Mouse (Mus musculus) heart, postnatal 0 days (tissue): ENCODE results near the gene Jarid2. TPM values are rescaled to one million over a fixed set of nuclear protein-coding genes. Genes with fewer than 3 reads are reported as not detected.
A peak's percentile ranks its signal among the peaks of the same experiment; 100 is the strongest.

Source experiments
- ATAC-seq: fragments of 200-750 bp; cut with Nextera tagmentation; 2 replicates; pipeline ENCODE4 v1.8.0; 2017; ENCODE audit warnings: low read depth, moderate number of reproducible peaks, moderate library complexity; ENCODE audit not compliant: insufficient read depth
- DNase-seq: peaks from one replicate; pipeline ENCODE4 v3.0.0-alpha.2; 2016; ENCODE audit warnings: low spot score
- H3K27ac ChIP-seq: fragments of 300-500 bp; sonication (generic); 2 replicates; pipeline ENCODE4 v1.5.1; 2014; ENCODE audit warnings: low read depth, mild to moderate bottlenecking
- H3K27me3 ChIP-seq: fragments of 300-500 bp; sonication (generic); 2 replicates; pipeline ENCODE4 v1.6.1; 2014; ENCODE audit warnings: low read length, mixed read lengths; ENCODE audit not compliant: control insufficient read depth, insufficient read depth
- H3K36me3 ChIP-seq: fragments of 300-500 bp; sonication (generic); replicated peaks from 2 replicates; pipeline ENCODE4 v1.6.1; 2014; ENCODE audit warnings: low read length, mixed read lengths; ENCODE audit not compliant: control insufficient read depth, insufficient read depth
- H3K4me1 ChIP-seq: fragments of 300-500 bp; sonication (generic); 2 replicates; pipeline ENCODE4 v1.6.1; 2014; ENCODE audit warnings: antibody characterized with exemption; ENCODE audit not compliant: control insufficient read depth, insufficient read depth
- H3K4me2 ChIP-seq: fragments of 300-500 bp; sonication (generic); 2 replicates; pipeline ENCODE4 v1.6.1; 2014; ENCODE audit warnings: low read depth, mild to moderate bottlenecking, low read length, moderate library complexity
- H3K4me3 ChIP-seq: fragments of 300-500 bp; sonication (generic); 2 replicates; pipeline ENCODE4 v1.5.1; 2014; ENCODE audit warnings: low read depth, low read length
- H3K9ac ChIP-seq: fragments of 300-500 bp; sonication (generic); replicated peaks from 2 replicates; pipeline ENCODE4 v1.6.1; 2014; ENCODE audit warnings: low read depth, low read length, mixed read lengths
- H3K9me3 ChIP-seq: fragments of 300-500 bp; sonication (generic); replicated peaks from 2 replicates; pipeline ENCODE4 v1.6.1; 2016; ENCODE audit warnings: low read length; ENCODE audit not compliant: control insufficient read depth
- CTCF ChIP-seq: IDR thresholded peaks from 2 replicates; pipeline ENCODE4 v1.5.1; 2016; ENCODE audit warnings: antibody characterized with exemption, control low read depth, low read depth
- EP300 ChIP-seq: IDR thresholded peaks from 2 replicates; pipeline ENCODE4 v1.6.1; 2016; ENCODE audit warnings: antibody characterized with exemption, low read depth
- WGBS: fragments of 180-500 bp; shearing (Covaris S2); extraction: QIAGEN DNeasy Blood & Tissue Kit; methylation state at CpG from one replicate; pipeline ENCODE4 v1.1.7; 2014; 5-methylcytosine and 5-hydroxymethylcytosine counted together
- polyA plus RNA-seq: library from polyadenylated mRNA; unstranded; fragments of >200 nt; fragmentation: Nextera tagmentation; extraction: Ambion mirVana; gene quantifications from 2 replicates; pipeline ENCODE4 v1.2.1, GENCODE M21; 2015
- total RNA-seq: library from RNA; depleted of rRNA; stranded (reverse); fragments of >200 nt; gene quantifications from 2 replicates; pipeline ENCODE4 v1.2.3, GENCODE M21; 2014; ENCODE audit warnings: low replicate concordance

The Jarid2 gene
- total and polyA plus RNA-seq, 2 experiments from 2014 or later = 10.2 to 17.7 TPM

- whole genome bisulfite sequencing = 70% methylated on average over 5 of the region's 5 CpGs
- H3K4me1 ChIP-seq = peaks cover 13% of the 10 kb centered on the region
- TF ChIP-seq CTCF = no peak
- no peak for TF ChIP-seq EP300
Observed at GRCm38 (mm10) chr13:44812381-44812780, 83.1 kb downstream of the Jarid2 start.

DNA sequence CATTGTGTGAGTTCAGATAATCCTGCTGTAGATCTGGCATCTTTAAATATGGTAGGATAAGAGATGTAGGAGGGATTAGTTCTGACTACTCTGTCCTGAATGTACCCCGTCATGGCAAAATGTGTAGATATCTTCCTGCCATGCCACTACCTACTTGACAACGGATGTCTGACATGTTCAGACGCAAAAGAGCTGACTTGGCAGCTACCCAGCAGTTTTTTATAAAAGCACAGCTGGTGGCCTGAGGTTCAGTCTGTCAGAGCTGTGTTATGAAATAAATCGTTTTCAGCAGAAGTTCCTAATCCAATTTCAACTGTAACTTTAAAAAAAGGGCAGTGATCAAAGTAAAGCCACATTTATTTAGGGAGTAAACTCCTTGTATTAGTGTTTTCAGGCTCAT lies 90.1 kb downstream of the Jarid2 start:
- peak overlapping the region; percentile 46; the same call in 1 of the 2 replicates for H3K27ac ChIP-seq
- H3K4me3 ChIP-seq = no peak overlapping the region
- WGBS = 4% methylated on average over 4 of the region's 4 CpGs
- TF ChIP-seq CTCF (no peak), EP300 (no peak)
- peak; percentile 44; the same call in 1 of the 2 replicates for ATAC-seq
- H3K36me3 ChIP-seq = no peaks in the 10 kb centered on the region
- H3K9me3 ChIP-seq = no peaks in the 10 kb centered on the region
- no peaks in the 10 kb centered on the region for H3K27me3 ChIP-seq
- peak overlapping the region; percentile 33 for H3K4me2 ChIP-seq
- H3K4me1 ChIP-seq = peaks cover 52% of the 10 kb centered on the region
- DNase-seq = peak; percentile 88
- H3K9ac ChIP-seq = no peak overlapping the region

More at GRCm38 (mm10) chr13:44812381-44812780, 83.1 kb downstream of the Jarid2 start:
- Histone ChIP-seq H3K27me3 (no peaks in the 10 kb centered on the region), H3K4me2 (no peak overlapping the region), H3K36me3 (no peaks in the 10 kb centered on the region), H3K9me3 (no peaks in the 10 kb centered on the region), H3K27ac (no peak overlapping the region), H3K4me3 (no peak overlapping the region), H3K9ac (no peak overlapping the region)
- DNase-seq (no peak), ATAC-seq (no peak)

DNA sequence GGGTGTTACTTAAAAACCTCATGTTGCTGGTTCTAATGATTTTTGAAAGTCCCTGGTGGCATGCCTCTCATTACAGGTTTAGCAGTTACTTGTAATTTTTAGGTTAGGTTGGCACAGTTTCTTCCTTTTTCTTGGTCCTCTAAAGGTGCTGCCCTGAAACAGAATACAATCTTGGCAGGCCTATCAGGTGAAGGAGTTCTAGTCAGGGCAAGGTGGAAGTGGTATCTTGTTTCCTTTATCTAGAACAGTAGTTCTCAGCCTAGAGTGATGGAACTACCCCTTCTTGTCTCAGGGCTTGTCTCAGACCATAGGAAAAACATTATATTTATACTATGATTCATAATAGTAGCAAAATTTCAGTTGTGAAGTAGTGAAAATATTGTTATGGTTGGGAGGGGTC lies 93.3 kb downstream of the Jarid2 start:
- Histone ChIP-seq H3K4me1 (peaks cover 48% of the 10 kb centered on the region), H3K9ac (no peak overlapping the region), H3K27ac (no peak overlapping the region), H3K9me3 (no peaks in the 10 kb centered on the region), H3K4me3 (no peak overlapping the region), H3K4me2 (no peak overlapping the region), H3K27me3 (no peaks in the 10 kb centered on the region), H3K36me3 (no peaks in the 10 kb centered on the region)
- ATAC-seq = no peak
- no peak for DNase-seq
- TF ChIP-seq CTCF (no peak), EP300 (no peak)

DNA sequence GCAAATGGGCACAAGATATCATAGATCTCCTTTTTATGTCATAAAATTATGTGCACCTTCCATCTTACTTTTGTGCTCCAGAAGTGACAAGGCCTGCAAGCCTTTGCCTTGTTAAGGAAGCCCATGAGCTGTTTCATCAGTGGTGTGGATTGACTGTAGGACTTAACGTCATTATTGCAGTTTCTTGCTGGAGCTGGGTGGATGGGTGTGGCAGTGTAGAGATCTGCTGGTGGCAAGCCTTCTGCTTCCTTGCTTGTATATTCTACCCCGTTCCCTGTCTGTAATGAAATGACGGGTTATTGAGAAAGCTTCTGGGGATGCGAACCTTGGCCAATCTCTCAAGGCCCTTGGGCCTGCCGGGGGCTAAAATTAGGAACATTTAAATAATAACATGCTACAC lies 99.6 kb downstream of the Jarid2 start:
- peaks cover 9% of the 10 kb centered on the region; the same call in 1 of the 2 replicates for H3K4me1 ChIP-seq
- no peaks in the 10 kb centered on the region for H3K9me3 ChIP-seq
- 82% methylated on average over 5 of the region's 5 CpGs for WGBS
- no peaks in the 10 kb centered on the region for H3K27me3 ChIP-seq
- DNase-seq (no peak), ATAC-seq (no peak)
- no peak overlapping the region for H3K4me2 ChIP-seq
- H3K36me3 ChIP-seq = no peaks in the 10 kb centered on the region
- H3K4me3 ChIP-seq = no peak overlapping the region
- TF ChIP-seq CTCF = no peak
- no peak overlapping the region for H3K27ac ChIP-seq
- H3K9ac ChIP-seq = no peak overlapping the region

DNA sequence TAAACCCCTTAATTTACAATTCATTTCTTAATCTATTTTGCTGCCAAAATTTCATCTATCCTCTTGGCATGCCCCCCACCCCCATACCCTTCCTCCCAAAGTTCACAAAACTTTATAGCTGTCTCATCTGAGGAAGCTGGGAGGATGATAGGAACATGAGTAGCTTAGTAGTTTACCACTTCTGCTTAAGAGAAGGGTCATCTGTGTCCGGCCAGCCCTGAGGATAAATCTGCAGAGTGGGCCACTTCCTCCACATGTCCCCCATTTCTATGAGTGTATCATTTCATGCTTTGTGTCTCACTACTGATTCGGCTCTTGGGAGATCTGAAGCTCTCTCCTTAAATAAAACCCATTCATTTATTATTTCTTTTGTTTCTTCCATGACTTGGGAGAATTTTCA lies 102.8 kb downstream of the Jarid2 start:
- Histone ChIP-seq H3K27ac (no peak overlapping the region), H3K9me3 (no peaks in the 10 kb centered on the region), H3K36me3 (no peaks in the 10 kb centered on the region), H3K4me1 (peaks cover 9% of the 10 kb centered on the region; the same call in 1 of the 2 replicates), H3K9ac (no peak overlapping the region), H3K4me2 (no peak overlapping the region), H3K27me3 (no peaks in the 10 kb centered on the region), H3K4me3 (no peak overlapping the region)
- no peak for ATAC-seq
- no peak for TF ChIP-seq CTCF
- TF ChIP-seq EP300 = no peak
- DNase-seq = no peak
- WGBS = 76% methylated on average over 2 of the region's 2 CpGs

DNA sequence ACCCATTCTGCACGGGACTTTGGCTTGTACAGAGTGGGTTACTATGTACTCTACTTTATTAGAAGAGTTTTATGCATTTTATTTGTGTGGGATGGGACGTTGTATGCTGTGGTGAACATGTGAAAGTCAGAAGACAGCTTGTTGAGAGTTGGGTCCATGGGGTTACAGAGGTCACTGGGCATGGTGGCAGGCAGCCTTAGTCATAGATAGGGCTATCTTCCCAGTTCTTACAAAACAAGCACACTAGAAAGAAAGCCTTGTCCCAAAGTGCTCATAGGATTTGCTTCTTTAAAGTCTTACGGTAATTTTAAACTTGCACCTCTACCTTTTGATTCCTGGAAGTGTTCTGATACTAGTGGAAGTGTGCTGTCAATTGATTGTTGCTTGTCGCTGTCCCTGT lies 103.6 kb downstream of the Jarid2 start:
- Histone ChIP-seq H3K36me3 (no peaks in the 10 kb centered on the region), H3K27ac (no peak overlapping the region), H3K9me3 (no peaks in the 10 kb centered on the region), H3K27me3 (no peaks in the 10 kb centered on the region), H3K9ac (no peak overlapping the region), H3K4me3 (no peak overlapping the region), H3K4me1 (peaks cover 9% of the 10 kb centered on the region; the same call in 1 of the 2 replicates), H3K4me2 (no peak overlapping the region)
- TF ChIP-seq EP300 (no peak), CTCF (no peak)
- DNase-seq (no peak), ATAC-seq (no peak)
- 71% methylated on average over 4 of the region's 4 CpGs for WGBS
